Mouse (Mus musculus): ENCODE results near the gene Ache.

The Ache gene

DNA sequence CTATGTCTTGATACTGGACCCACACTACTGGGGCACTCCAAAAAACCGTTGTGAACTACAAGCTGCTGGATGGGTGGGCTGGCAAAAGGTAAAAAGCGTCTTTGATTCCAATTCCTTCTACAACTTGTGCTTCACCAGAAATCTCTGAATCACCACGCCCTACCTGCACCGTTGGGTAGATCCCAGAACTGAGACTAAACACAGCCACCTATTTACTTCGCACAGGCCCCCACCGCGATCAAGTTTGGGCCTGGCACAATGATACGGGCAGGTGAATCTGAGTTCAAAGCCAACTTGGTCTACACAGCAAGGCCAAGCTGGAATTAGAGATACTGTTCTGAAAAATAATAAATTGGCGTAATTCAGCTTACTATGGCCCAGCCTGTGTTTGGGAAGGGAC is 8.0 kb downstream of the Ache start:
- no peak for DNase-seq (ENCODE audit: inconsistent age in 2 of 2, low spot score in 1 of 2)

DNA sequence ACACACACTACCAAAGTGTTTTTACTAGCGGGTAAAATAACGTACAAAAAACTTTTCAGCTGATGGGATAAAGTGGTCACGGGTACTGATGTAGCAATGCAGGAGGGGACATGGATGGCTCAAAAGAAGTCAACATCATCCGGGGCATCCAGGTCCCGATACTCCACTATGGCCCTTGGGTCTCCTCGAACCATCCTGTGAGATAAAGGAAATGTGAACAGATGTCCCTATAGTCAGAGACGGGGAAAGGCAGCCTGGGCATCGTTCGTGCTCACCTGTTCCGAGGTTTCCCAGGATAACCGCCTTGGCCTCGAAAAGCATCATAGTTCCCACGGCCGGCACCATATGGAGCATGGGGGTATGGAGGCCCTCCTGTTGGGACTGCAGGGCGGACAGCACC is 8.4 kb downstream of the Ache start:
- DNase-seq (ENCODE audit: inconsistent age in 2 of 2, low spot score in 1 of 2) = peak in 1 of 2 experiments; percentile 36

DNA sequence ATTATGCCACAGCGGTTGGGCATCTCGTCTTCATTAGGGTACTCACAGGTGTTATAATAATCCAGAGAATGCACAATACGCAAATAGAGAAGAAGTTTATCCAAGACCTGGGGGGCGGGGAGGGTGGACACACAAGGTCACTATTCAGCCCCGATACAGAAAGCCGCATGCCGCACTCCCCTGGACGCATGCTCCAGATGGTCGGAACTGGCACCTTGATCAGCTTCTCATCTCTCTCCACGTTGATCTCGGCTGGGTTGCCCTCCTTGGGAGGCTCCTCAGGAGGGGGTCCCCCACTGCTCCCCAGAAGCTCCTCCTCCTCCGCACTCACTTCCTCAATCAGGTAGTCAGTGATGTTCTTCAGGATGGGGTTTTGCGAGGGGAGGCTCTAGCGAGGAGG is 9.8 kb downstream of the Ache start:
- peak in 1 of 2 experiments; percentile 28 for DNase-seq (ENCODE audit: inconsistent age in 2 of 2, low spot score in 1 of 2)

DNA sequence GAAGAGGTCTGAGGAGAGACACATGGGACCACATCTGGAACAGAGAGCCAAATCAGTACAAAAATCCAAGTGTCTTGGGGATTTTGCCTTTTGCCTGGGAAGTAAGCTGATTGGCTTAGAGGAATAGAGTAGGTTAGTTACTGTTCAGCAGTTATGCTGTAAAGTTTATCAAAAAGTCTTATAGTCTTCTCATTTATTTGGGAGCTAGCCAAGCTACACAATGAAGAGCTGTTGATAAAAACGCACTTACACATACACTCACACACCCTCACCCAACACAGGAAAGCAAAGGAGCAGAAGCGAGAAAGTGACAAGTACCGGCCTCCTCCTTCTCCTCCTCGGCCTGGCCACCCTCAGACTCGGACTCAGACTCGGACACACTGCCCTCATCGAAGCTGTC is 11.9 kb downstream of the Ache start:
- peak in 1 of 2 experiments; percentile 25 for DNase-seq (ENCODE audit: inconsistent age in 2 of 2, low spot score in 1 of 2)

DNA sequence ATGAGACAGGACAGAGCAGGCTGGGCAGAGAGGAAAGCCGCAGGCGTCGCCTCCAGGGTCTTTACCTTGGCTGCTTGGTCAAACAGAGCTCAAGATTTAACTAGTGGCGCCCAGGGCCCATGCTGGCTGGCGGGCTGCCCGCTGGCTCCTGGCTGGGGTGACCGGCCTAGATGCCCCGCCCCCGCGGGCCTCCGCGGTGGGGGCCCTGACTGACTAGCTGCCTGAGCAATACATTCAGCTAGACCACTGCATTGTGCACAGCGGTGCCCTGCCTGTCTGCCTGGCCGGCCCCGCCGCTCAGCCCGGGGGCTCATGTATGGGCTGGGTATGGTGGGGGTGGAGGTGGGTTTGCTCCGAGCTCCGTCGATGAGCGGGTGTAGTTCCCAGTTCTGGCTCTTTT is 13.9 kb downstream of the Ache start:
- peak in 1 of 2 experiments; percentile 52 for DNase-seq (ENCODE audit: inconsistent age in 2 of 2, low spot score in 1 of 2)

DNA sequence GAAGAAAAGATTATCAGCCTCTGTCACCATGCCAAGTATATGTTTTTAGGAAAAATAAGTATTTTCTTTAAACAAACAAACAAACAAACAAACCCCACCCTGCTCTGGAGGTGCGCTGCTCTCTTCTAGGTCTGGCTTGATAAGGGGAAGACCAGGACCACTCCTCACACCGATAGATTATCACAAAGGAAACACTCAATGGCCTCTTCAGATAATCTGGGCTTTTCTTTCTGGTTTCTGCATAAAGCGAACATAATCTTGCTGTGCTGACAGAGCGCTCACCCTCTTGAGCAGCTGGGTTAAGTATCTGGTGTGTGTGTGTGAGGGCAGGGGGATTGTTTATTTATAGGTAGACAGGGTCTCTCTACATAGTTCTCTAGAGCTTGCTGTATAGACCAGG is 16.3 kb downstream of the Ache start:
- no peak for DNase-seq (ENCODE audit: inconsistent age in 2 of 2, low spot score in 1 of 2)

DNA sequence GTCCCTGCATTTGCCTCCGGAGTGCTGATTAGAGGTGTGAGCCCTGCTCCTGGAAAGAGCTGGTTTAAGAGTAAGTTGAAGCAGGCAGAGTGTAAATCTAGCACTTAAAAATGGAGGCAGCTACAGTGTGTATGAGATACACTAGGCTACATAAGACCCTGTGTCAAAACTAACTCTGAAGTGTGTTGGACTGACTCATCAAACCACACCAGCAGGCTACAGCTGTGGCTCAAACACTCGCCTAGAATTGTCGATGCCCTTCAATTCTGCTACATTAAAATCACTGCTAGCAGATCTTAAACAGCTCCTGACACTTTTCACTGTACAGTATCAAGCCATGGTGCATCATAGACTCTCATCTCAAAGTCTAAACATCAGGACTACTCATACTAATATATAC is 16.8 kb downstream of the Ache start:
- DNase-seq (ENCODE audit: inconsistent age in 2 of 2, low spot score in 1 of 2) = no peak

DNA sequence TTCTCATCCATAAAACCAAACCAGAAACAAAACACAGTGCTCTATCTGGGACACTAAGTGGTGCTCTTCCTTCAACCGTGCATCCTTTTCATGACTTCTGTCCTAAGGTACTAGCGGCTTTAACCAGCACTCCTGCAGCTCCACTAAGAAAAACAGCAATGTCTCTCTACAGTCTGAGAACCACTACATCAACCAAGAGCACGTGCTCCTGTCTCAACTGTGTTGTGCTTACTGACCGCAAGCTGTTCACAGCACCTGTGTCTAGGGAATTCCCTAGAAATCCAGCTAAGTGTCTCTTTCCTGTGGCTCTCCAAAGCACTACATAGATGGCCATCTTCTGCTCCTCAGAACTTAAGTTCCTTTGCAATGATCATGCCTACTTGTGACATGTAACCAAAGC is 17.5 kb downstream of the Ache start:
- no peak for DNase-seq (ENCODE audit: inconsistent age in 2 of 2, low spot score in 1 of 2)

DNA sequence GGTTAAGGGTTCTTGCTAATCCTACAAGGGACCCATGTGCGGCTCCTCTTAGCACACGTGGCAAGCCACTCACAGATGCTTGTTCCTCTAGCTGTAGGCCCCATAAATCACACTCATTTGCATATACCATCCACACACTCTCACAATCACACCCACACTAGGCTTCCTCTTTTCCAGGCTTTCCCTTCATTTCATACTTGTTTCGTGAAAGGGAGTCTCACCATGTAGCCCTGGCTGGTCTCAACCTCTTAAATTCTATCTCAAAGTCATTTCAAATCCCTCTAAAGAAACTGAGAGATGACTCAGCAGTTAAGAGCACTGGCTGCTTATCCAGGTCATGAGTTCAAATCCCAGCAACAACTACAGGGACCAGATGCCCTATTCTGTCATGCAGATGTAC is 18.5 kb downstream of the Ache start:
- DNase-seq (ENCODE audit: inconsistent age in 2 of 2, low spot score in 1 of 2) = peak in 1 of 2 experiments; percentile 23

DNA sequence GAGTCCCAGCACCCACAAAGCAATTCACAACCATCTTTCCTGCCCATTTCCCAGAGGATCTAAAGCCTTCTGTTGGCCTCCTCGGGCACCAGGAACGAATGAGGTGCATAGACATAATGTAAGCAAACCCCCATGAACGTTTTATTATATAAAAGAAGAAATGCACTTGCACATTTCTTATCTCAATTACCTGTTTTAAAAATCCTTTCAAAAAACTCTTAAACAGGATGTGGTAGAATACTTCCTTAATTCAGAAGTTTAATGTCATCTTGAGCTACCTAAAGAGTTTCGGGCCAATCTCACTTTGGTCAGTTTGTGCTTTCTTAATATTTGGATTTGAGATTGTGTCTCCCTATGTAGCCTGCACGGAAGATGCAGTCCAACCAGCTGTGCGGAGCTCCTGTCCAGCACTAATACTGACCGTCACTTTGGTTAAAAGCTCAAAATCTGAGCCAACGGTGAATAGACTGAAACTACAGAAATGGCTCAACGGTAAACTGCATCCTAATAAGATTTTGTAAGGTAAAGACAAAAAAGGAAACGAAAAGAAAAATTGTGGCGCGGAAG is 19.2 kb downstream of the Ache start:
- peak in 1 of 2 experiments; percentile 18 for DNase-seq (ENCODE audit: inconsistent age in 2 of 2, low spot score in 1 of 2)

DNA sequence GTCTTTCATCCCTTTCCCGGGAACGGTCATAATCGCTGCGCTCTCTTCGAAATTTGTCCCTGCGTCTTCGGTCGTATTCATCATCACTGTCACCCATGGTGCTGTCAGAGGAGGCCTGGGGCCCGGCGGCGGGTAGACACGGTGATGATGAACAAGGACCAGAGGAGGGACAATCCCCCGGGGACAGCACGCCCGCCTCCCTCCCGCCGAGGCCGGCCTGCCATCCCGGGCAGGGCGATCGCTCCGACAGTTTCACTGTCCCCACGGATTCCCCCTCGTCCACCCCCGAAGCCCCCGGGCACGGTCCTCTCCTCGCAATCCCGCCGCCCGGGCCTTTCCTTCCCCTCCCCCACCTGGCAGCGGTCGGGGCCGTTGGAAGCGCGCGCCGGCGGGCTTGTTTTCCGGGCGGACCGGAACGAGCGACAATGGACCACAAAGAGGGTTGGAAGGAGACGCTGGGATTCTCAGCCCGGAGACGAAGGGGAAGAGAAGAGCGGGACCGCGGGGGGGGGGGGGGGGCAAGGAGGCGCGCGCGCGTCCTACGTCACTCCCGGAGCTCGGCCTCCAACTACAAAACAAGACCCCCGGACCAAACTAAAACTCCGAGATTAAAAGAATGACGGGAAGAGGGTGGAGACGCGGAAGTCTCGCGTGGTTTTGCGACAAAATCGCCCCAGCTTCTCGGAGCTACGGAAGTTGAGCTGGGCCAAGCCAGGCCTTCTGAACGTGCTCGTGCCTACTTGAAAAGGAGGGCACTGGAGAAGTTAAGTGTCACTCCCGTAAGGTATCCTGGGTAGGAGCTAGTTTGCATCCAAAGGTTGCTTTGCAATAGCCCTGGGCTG is 20.0 kb downstream of the Ache start, which contains the start of gene Srrt:
Gene Srrt, minus strand, starts transcription at position 604 of the 842 bp plus-strand sequence.
- DNase-seq (ENCODE audit: inconsistent age in 2 of 2, low spot score in 1 of 2) = peak; percentile 93 to 97

DNA sequence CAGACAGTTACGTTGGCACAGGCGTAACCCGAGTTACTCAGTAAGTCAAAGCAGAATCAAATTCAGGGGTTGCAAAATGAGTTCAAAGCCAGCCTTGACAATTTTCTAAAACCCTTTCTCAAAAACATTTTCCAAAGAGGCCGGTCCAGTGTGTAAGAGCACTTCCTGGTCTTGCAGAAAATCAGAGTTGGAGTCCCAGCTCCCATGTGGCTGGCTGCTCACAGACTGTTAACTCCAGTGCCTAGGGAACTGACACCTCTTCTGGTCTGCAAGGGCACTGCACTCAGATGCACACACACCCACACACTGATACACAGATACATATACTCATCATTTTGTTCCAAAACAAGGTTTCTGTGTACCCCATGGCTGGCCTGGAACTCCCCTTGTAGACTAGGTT is 21.0 kb downstream of the Ache start:
- DNase-seq (ENCODE audit: inconsistent age in 2 of 2, low spot score in 1 of 2) = no peak

DNA sequence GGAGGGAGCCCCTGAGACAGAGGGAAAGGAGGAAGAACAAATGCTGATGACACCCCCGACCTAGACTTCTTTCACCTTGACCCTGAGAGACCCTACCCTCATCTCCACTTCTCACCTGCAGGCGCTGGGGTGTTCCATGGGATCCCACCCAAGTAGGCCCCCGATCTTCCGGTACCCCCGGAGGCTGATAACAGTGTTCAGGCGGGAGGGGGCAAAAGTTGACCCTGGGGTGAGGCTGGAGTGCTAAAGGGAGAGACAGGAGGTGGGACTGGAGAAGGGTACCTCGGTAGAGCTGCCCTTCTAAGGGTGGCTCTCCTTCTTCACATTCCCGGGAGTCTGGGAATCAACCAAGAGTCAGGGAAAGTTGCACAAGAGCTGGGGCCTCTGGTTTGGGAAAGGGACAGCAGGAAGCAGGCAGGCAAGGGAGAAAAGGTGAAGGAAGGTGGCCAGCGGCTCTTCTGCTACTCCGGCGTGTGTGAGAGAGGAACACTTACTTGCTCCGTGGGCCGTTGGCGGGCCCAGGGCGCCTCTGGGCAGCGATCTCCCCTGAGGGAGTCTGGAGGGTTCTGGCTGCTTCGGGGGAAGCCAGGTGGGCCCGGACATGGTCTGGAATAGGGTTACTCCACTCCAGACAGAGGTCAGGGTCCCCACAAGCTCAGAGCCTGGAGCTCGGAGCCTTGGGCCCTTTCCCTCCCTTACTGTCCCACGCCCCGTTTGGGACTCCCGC is 26.3 kb downstream of the Ache start:
- no peak for DNase-seq (ENCODE audit: inconsistent age in 2 of 2, low spot score in 1 of 2)

DNA sequence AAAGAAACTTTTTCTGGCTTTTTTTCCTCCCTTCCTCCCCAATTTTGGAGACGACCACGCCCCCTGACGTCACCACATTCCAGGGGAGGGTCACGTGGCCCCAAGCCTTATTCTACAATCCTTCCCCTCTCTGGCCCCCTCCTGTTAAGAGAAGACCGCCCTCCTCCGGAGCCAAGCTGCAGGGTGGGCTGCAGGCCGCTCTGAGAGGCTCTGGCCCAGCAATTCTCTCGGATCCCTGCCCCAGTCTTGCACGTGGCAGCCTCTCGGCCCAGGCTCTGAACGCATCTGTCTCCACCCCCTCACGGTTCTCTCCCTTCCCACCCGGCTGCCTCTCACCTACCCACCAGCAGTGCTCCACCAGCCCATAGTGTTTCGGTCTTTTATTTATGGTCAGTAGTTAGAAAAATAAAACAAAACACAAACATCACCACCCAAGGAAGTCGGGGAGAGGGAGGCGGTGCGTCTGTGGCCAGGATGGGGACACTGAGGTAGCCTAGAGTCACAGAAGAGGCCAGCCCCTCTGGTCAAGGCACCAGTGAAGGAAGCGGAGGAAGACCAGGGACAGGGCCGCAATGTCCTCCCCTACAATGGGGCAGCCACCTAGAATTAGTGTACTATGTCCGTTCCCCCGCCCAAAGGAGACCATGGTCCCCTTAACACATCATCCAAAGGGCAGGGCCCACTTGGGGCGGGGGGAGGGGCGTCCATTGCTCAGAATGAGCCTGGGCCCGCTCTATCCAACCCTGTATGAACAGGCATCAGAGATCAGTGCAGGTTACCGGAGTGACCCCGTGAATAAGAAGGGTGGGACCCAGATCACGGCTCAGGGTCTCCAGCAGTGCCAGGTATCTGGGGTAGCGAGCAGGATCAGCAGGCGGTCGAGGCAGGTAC is 27.1 kb downstream of the Ache start, which contains the start of gene Trip6:
Gene Trip6, minus strand, starts transcription at position 212 of the 891 bp plus-strand sequence.
- peak; percentile 91 to 97 for DNase-seq (ENCODE audit: inconsistent age in 2 of 2, low spot score in 1 of 2)

DNA sequence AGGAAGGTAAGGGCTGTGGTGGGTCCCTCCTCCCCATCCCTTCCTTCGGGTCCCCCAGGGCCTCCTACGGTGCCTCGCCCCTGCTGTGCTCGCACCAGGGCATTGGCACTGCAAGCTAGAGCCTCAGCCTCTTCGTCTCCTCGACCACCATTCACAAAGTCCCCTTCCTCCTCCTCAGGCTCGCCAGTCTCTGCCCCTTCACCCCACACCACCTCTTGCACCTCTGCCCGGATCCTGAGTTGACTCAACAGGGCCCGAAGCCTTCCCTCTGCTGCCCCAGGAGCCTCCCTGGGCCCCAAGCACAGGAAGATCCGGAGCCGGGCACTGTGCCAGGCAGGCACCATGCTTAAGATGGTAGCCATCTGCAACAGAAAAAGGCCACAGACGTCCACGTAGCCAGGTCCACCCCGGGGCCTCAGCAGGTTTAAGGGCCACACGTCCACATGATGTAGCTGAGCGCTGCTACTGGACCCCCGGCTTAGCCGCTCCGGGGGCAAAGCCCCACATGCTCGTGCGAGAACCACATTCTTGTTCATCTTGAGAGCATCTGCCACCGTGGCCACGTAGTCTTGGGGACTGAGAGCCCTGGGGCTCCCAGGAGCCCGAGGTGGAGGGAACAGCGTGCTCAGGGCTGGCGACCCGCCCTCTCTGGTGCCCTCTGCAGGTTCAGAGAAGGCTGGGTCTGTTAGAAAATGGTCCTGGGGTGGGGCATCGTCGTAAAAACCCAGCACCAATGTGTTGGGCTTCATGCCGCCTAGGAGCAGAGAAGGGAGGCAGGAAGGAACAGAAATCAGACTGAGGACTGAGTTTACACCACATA is 28.0 kb downstream of the Ache start:
- peak in 1 of 2 experiments; percentile 60 for DNase-seq (ENCODE audit: inconsistent age in 2 of 2, low spot score in 1 of 2)

DNA sequence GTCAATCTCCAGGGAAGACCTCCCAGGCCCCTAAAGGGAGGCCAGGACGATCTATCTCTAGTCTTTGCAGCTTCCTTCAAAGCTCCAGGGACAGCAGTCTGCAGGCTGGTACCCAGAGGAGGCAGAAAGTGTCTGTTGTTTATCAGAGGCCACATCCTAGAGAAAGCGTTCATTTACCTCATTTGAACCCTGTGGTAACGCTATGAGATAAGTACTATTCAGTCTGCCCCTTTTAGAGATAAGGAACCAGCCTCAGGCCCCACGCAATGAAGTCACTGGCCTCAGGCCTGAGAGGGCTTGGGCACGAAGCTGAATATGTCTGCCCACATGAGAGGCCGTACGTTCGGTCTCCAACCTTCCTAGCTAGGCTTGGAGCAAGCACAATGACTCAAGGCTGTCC is 30.0 kb downstream of the Ache start:
- DNase-seq (ENCODE audit: inconsistent age in 2 of 2, low spot score in 1 of 2) = no peak

DNA sequence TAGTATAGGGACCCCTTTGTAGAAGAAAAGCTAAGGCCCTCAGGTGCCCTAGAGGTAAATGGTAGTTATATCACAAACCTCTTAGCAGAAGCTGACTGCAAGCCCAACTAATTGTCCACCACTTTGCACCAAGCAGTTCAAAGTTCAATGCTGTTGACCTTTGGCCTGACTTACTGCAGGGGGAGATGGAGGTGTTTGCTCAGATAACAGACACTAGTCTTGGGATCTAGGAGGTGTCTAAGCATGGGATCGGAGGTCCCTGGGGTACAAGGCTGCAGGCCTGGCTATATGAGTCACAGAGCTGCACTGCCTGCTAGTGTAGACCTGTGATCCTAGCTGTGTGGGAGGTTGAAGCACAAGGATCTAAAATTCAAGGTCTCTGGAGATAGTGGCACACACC is 31.3 kb downstream of the Ache start:
- DNase-seq (ENCODE audit: inconsistent age in 2 of 2, low spot score in 1 of 2) = peak in 1 of 2 experiments; percentile 45

DNA sequence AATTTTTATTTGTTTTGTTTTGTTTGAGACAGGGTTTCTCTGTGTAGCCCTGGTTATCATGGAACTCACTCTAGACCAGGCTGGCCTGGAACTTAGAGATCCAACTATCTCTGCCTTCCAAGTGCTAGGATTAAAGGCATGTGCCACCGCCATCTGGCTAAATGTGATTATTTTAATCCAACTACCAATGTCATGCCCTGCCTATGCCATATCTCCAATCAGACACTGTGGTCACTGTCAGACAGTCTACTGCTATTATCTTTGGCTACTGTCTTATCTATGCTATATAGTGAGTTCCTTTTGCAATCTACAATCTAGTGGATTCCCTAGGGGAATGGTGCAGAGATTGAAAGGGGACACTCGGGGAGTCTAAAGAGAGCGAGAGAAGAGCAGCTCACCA is 33.7 kb downstream of the Ache start:
- no peak for DNase-seq (ENCODE audit: inconsistent age in 2 of 2, low spot score in 1 of 2)

DNA sequence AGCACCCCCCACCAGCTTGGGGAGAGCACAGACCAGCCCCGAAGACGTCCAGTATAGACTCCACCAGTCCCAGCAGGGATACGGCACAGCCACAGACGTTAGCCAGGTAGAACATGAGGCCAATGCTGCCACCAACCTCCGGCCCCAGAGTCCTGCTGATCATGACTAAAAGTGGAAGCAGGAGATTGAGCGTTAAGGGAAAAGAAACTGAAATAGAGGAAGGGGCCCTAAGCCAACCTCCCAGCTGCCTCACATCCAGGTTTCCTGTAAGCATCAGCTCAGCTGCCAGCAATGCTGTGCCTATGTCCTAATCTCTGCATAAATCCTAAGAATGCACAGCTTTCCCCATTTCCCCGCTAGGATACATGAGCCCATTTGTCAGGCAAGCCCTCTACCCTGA is 43.6 kb downstream of the Ache start:
- DNase-seq (ENCODE audit: inconsistent age in 2 of 2, low spot score in 1 of 2) = no peak

Data from adrenal gland, adult (tissue).